Mouse (Mus musculus) stomach, embryonic 16.5 days (tissue): Measurements from ENCODE around the gene Kdm6b. TPM values are rescaled to one million over a fixed set of nuclear protein-coding genes. Genes with fewer than 3 reads are reported as not detected.

ENCODE experiments used
- polyA plus RNA-seq: library from polyadenylated mRNA; unstranded; fragments of >200 nt; fragmentation: Nextera tagmentation; extraction: Ambion mirVana; gene quantifications from 2 replicates; pipeline ENCODE4 v1.2.1, GENCODE M21; 2015

The Kdm6b gene
- polyA plus RNA-seq, 1 experiment from 2014 or later = 21.2 TPM

Other genes starting within 250 kb of the Kdm6b start
- gene Alox8, start 215.8 kb downstream of the Kdm6b start, polyA plus RNA-seq = 0.35 and 0.42 TPM in 2 replicates
- not detected in 2 replicates for gene Gucy2e, start 176.6 kb downstream of the Kdm6b start, polyA plus RNA-seq
- 18.3 and 18.9 TPM in 2 replicates for gene Cntrob, start 89.9 kb downstream of the Kdm6b start, polyA plus RNA-seq
- gene Trappc1, start 89.7 kb downstream of the Kdm6b start, polyA plus RNA-seq = 131 and 147 TPM in 2 replicates
- gene Kcnab3, start 87.4 kb downstream of the Kdm6b start, polyA plus RNA-seq = 0.65 and 0.79 TPM in 2 replicates
- gene Rnf227, start 73.2 kb downstream of the Kdm6b start, polyA plus RNA-seq = 11.8 TPM in 2 replicates
- 48.5 and 55.4 TPM in 2 replicates for gene Chd3, start 44.3 kb downstream of the Kdm6b start, polyA plus RNA-seq
- gene Naa38, start 18.2 kb downstream of the Kdm6b start, polyA plus RNA-seq = 144 and 148 TPM in 2 replicates
- gene Cyb5d1, start 18.0 kb downstream of the Kdm6b start, polyA plus RNA-seq = 29.4 TPM in 2 replicates
- gene Tmem88, start 15.4 kb downstream of the Kdm6b start, polyA plus RNA-seq = 26.4 and 28.7 TPM in 2 replicates
- 0.54 and 0.69 TPM in 2 replicates for gene Dnah2, start 135.4 kb upstream of the Kdm6b start, polyA plus RNA-seq
- gene Efnb3, start 146.5 kb upstream of the Kdm6b start, polyA plus RNA-seq = 7.2 and 7.3 TPM in 2 replicates
- gene Wrap53, start 166.6 kb upstream of the Kdm6b start, polyA plus RNA-seq = 19.3 and 21.6 TPM in 2 replicates
- gene Trp53, start 166.7 kb upstream of the Kdm6b start, polyA plus RNA-seq = 118 and 120 TPM in 2 replicates
- gene Atp1b2, start 192.3 kb upstream of the Kdm6b start, polyA plus RNA-seq = 9.5 and 10.4 TPM in 2 replicates
- gene Shbg, start 204.2 kb upstream of the Kdm6b start, polyA plus RNA-seq = 1.3 and 2.2 TPM in 2 replicates
- 18.1 and 19.6 TPM in 2 replicates for gene Sat2, start 208.3 kb upstream of the Kdm6b start, polyA plus RNA-seq
- 20.9 and 22.1 TPM in 2 replicates for gene Fxr2, start 219.3 kb upstream of the Kdm6b start, polyA plus RNA-seq
- 7.7 and 7.9 TPM in 2 replicates for gene Sox15, start 241.6 kb upstream of the Kdm6b start, polyA plus RNA-seq
- gene Mpdu1, start 249.0 kb upstream of the Kdm6b start, polyA plus RNA-seq = 67.7 and 68.8 TPM in 2 replicates